Mouse (Mus musculus): Measurements from ENCODE around the gene Maml2. TPM values are rescaled to one million over a fixed set of nuclear protein-coding genes. Genes with fewer than 3 reads are reported as not detected.

Gene Maml2
- total RNA-seq, 2 experiments from 2014 or later: 6.2 to 7.1 TPM

DNA sequence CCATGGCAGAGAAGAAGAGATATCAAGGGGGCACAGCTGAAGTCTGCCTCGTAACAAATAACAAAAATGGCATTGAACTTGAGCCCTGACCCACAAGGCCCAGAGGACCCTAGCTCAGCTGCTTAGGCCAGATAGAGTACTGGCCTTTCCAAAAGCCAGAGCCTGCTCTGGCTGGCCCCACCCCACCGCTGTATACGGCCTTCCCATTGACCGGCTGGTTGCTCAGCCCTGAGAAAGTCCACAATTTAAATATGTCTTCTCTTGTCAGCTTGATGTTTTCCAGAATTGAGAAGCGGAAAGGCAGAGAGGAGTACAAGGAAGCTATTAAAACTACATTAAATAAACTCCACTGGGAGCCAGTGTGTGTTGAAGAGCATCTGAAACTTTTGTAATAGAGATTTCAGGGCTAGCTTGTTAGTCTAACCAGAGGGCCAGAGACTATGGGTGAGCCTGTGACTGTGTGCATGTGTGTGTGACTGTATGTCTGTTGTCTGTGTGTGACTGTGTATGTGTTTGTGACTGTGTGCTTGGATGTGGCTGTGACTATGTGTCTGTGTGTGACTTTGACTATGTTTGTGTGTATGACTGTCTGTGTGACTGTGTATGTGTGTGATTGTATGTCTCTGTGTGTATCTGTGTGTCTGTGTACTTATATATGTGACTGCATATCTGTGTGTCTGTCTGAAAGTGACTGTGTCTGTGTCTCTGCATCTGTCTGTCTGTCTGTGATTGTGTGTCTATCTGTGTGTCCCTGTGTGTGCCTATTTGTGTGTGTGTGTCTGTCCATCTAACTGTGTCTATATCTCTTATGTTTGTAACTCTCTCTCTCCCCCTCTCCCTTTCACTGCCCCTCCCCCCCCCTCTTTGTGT lies 185.7 kb downstream of the Maml2 start:
- DNase-seq (ENCODE audit: low spot score in 2 of 2): no peak
- intact Hi-C loops (cut with DNase I): no loop called here

- peak; percentile 10 to 28 for DNase-seq (ENCODE audit: low spot score in 2 of 2)
- intact Hi-C loops (cut with DNase I): no loop called here
These were observed 186.8 kb downstream of the Maml2 start for GRCm38 (mm10) chr9:13484267-13485240.

DNA sequence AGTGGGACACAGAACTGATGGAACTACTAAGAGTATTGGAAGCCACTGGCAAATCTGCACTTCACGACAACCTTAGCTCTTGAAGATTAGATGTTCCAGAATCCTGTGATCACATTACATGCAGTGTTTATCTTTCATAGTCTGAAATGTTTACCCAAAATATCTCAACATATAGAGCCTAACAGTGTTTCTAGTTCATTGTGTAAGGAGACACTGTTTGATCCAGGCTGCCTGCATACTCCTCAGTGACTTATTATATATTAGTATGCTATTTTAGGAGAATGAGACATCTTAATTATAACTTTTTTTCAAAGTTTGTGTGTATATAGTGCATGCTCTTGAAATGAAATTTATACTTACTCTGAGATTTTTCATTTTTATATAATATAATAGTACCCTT lies 188.2 kb downstream of the Maml2 start:
- intact Hi-C loops (cut with DNase I): no loop called here
- DNase-seq (ENCODE audit: low spot score in 2 of 2): no peak

GRCm38 (mm10) chr9:13491107-13491506 lies 193.3 kb downstream of the Maml2 start:
- intact Hi-C loops (cut with DNase I): no loop called here
- no peak for DNase-seq (ENCODE audit: low spot score in 2 of 2)

- DNase-seq (ENCODE audit: low spot score in 2 of 2): no peak
These were observed 194.3 kb downstream of the Maml2 start for GRCm38 (mm10) chr9:13491854-13492620.

GRCm38 (mm10) chr9:13492807-13493206 lies 195.1 kb downstream of the Maml2 start:
- no peak for DNase-seq (ENCODE audit: low spot score in 2 of 2)
- intact Hi-C loops (cut with DNase I): no loop called here

More at GRCm38 (mm10) chr9:13491854-13492620, 194.3 kb downstream of the Maml2 start:
- intact Hi-C loops (cut with DNase I): no loop called here

DNA sequence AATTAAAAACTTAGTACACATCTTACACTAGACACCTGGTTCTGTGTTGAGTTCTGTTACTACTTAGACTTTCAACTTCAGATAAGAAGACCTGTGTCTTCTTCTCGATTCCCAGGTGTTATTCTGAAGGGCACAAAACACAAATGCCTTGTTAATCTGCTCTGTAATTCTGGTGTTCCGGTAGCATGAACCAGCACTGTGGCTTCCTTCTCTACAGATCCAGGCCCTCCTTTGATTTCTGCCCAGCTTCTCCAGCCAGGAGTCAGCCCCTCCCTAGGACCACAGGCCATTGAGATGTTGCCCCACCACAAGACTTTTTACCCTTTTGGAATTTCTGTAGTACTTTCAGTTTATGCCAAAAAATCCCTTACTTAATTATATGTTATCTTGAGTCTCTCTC lies 196.0 kb downstream of the Maml2 start:
- intact Hi-C loops (cut with DNase I): no loop called here
- no peak for DNase-seq (ENCODE audit: low spot score in 2 of 2)

- intact Hi-C loops (cut with DNase I): no loop called here
These were observed 197.8 kb downstream of the Maml2 start for GRCm38 (mm10) chr9:13495530-13495929.

GRCm38 (mm10) chr9:13497016-13497415 lies 199.3 kb downstream of the Maml2 start:
- intact Hi-C loops (cut with DNase I): no loop called here
- DNase-seq (ENCODE audit: low spot score in 2 of 2): no peak

More at GRCm38 (mm10) chr9:13495530-13495929, 197.8 kb downstream of the Maml2 start:
- DNase-seq (ENCODE audit: low spot score in 2 of 2): no peak

DNA sequence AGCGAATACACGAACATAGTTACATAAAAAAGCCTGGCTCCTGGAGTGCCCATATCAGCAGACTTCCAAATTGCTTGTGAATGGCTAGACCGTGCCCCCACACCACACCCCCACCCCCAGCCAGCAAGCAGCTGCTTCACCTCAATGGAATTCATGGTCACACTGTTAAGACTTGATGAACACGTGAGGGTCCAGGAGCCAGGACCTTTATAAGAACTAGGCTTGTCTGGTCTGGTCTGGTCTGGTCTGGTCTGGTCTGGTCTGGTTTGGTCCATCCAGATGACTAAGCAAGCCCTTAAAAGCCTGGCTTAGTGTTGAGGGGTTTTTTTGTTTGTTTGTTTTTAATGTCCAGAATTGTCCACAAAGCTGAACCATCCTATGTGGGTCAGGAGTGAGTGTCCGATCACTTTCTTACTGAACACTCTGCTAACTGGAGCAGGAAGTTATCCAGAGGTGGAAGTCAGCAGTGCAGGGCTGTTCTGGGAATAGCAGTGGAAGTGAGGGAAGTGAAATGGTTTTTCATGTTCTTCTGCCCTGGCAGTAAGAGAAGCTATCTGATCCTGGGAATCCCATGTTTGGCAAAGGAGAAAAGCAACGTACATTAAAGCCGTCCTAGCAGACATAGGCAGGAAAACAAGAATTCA lies 200.1 kb downstream of the Maml2 start:
- no peak for DNase-seq (ENCODE audit: low spot score in 2 of 2)
- intact Hi-C loops (cut with DNase I): no loop called here

- DNase-seq (ENCODE audit: low spot score in 2 of 2): no peak
- intact Hi-C loops (cut with DNase I): no loop called here
These were observed 202.3 kb downstream of the Maml2 start for GRCm38 (mm10) chr9:13500045-13500444.

- intact Hi-C loops (cut with DNase I): no loop called here
- peak in 1 of 2 experiments; percentile 6 for DNase-seq (ENCODE audit: low spot score in 2 of 2)
These were observed 207.3 kb downstream of the Maml2 start for GRCm38 (mm10) chr9:13505024-13505423.

- DNase-seq (ENCODE audit: low spot score in 2 of 2): no peak
- intact Hi-C loops (cut with DNase I): no loop called here
These were observed 209.4 kb downstream of the Maml2 start for GRCm38 (mm10) chr9:13506956-13507821.

DNA sequence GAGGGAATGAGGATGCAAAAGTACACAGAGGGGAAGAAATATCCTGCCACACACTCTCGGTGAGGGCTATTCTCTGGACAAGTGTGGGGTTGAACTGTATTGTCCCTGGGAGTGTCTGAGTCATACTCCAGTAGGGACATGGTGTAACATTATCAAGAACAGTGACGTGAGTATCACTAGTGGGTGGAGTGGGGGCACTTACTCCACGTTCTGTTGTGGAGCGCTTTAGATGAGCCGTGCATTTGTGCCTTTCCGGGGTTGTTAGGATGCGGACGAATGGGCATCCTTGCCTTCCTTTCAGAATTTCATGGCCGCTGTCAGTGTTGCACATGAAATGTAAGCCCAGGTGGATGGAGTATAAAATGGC lies 210.0 kb downstream of the Maml2 start:
- intact Hi-C loops (cut with DNase I): no loop called here
- no peak for DNase-seq (ENCODE audit: low spot score in 2 of 2)

- DNase-seq (ENCODE audit: low spot score in 2 of 2): no peak
- intact Hi-C loops (cut with DNase I): no loop called here
These were observed 212.0 kb downstream of the Maml2 start for GRCm38 (mm10) chr9:13509751-13510150.

DNA sequence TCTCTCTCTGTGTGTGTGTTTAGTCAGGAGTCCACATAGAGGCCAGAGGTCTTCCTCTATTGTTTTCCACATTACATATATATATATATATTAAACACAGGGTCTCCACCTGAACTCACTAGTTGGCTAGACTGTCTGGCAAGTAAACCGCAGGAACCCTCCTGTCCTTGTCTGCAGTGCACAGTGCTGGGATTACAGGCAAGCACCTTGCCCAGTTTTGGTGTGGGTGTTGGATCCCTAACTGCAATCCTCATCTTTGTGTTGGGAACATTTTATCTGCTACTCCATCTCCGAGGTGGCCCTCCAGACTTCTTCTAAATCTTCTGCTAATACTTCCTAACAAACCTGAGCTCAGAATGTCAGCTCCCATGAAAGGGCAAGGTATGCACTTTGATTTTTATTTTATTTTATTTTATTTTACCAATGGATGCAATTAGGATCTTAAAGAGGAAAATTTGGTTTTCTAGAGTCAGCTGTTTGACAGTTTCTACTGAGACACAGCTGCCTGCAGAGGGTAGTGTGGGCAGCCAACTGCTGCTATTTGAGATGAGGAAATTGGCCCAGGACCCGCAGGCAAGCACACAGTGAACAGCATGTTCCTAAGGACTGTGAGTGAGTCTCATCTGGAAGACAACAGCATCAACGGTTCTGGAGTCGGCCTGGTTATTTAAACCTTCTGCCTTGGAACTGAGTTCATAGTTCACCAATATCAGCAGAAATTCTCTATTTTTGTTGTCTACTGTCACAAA lies 213.0 kb downstream of the Maml2 start:
- peak; percentile 24 to 27 for DNase-seq (ENCODE audit: low spot score in 2 of 2)

DNA sequence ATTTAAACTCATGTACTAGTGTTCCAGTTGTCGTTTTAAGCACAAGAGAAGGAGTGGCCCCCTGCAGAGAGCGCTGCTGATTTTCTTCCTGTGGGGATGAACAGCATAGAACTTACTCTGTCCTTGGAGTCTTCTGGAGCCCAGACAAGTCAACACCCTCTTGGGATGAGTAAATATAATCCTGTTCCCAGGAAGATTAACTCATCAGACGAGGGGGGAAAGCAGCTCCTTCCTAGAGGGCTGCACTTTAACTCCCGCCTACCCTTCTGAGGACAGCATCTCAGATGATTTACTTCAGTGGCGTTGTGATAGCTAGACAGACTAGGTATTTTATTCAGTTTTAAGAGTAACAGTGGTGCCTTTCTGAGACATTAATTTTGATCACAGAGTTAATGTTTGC lies 215.4 kb downstream of the Maml2 start:
- DNase-seq (ENCODE audit: low spot score in 2 of 2): no peak
- intact Hi-C loops (cut with DNase I): no loop called here

More for the DNA sequence above, 213.0 kb downstream of the Maml2 start:
- intact Hi-C loops (cut with DNase I): no loop called here

GRCm38 (mm10) chr9:13514435-13514834 lies 216.7 kb downstream of the Maml2 start:
- no peak for DNase-seq (ENCODE audit: low spot score in 2 of 2)
- intact Hi-C loops (cut with DNase I): no loop called here

Measured in left cerebral cortex, postnatal 36 days (tissue).